Mouse (Mus musculus): ENCODE data around the gene Olfr702.

The Olfr702 gene

GRCm38 (mm10) chr7:106833793-106834192 lies at the start of gene Olfr702:
TSS of gene Olfr702 (minus strand) at chr7:106833893.
- DNase-seq: no peak

- no peak for DNase-seq
Measured at GRCm38 (mm10) chr7:106876791-106877190, 43.1 kb upstream of the Olfr702 start, which contains the start of gene Olfr705. TSS of gene Olfr705 (minus strand) at chr7:106876891.

GRCm38 (mm10) chr7:106862885-106863284 lies 29.2 kb upstream of the Olfr702 start, which contains the start of gene Olfr704:
TSS of gene Olfr704 (plus strand) at chr7:106863185.
- DNase-seq: no peak

- DNase-seq: no peak
Measured at GRCm38 (mm10) chr7:106843060-106843459, 9.4 kb upstream of the Olfr702 start, which contains the start of gene Olfr703. TSS of gene Olfr703 (plus strand) at chr7:106843360.

- no peak for DNase-seq
Measured at GRCm38 (mm10) chr7:106818414-106818813, 15.3 kb downstream of the Olfr702 start.

- peak; percentile 32 for DNase-seq
Measured at GRCm38 (mm10) chr7:106815775-106816174, 17.9 kb downstream of the Olfr702 start.

- no peak for DNase-seq
Measured at GRCm38 (mm10) chr7:106813829-106814228, 19.9 kb downstream of the Olfr702 start, which contains the start of gene Olfr701. TSS of gene Olfr701 (plus strand) at chr7:106814129.

- no peak for DNase-seq
Measured at GRCm38 (mm10) chr7:106808734-106809133, 25.0 kb downstream of the Olfr702 start, which contains the start of gene Olfr700. TSS of gene Olfr700 (minus strand) at chr7:106808834.

GRCm38 (mm10) chr7:106793098-106793497 lies 40.6 kb downstream of the Olfr702 start, which contains the start of gene Olfr699:
TSS of gene Olfr699 (minus strand) at chr7:106793198.
- no peak for DNase-seq

GRCm38 (mm10) chr7:106788330-106788729 lies 45.4 kb downstream of the Olfr702 start:
- no peak for DNase-seq

Measured in embryo, embryonic 11 days (tissue).